Mouse (Mus musculus) megakaryocyte, embryonic 14.5 days (primary cell): ENCODE results near the gene Fsd2.

Source experiments
- FLI1 ChIP-seq: IDR thresholded peaks from 2 replicates; pipeline ENCODE4 v1.6.1; 2012; ENCODE audit warnings: low read length, inconsistent platforms, mixed read lengths
- GATA1 ChIP-seq: IDR thresholded peaks from 3 replicates; pipeline ENCODE4 v1.6.1; 2012; ENCODE audit warnings: mixed read lengths, low read length, inconsistent platforms, borderline replicate concordance

- no peak; the same call in 2 of the 3 replicates for TF ChIP-seq GATA1
- no peak for TF ChIP-seq FLI1
These were observed 6.0 kb upstream of the Fsd2 start for GRCm38 (mm10) chr7:81572610-81573268.
